Mouse (Mus musculus): ENCODE results near the gene Htr3a. TPM values are rescaled to one million over a fixed set of nuclear protein-coding genes. Genes with fewer than 3 reads are reported as not detected.

Htr3a gene
- polyA plus RNA-seq, 1 experiment: 0.03 TPM

- H3K4me3 ChIP-seq (replicated peaks): no peak overlapping the region
- H3K4me1 ChIP-seq (ENCODE audit: control insufficient read depth): no peaks in the 10 kb centered on the region
- peaks cover 7% of the 10 kb centered on the region; the same call in 1 of the 2 replicates for H3K27me3 ChIP-seq (ENCODE audit: control insufficient read depth)
- no peaks in the 10 kb centered on the region for H3K9me3 ChIP-seq (ENCODE audit: control insufficient read depth, low read length)
- TF ChIP-seq TAL1 (IDR thresholded peaks at IDR 0.05; ENCODE audit: low read length) (no peak), GATA1 (IDR thresholded peaks at IDR 0.05; ENCODE audit: low read length) (no peak)
- H3K36me3 ChIP-seq (ENCODE audit: control insufficient read depth): no peaks in the 10 kb centered on the region
Measured at GRCm38 (mm10) chr9:48895819-48896536, 14.9 kb downstream of the Htr3a start.

- Histone ChIP-seq H3K4me1 (ENCODE audit: control insufficient read depth) (no peaks in the 10 kb centered on the region), H3K4me3 (replicated peaks) (no peak overlapping the region)
- TF ChIP-seq TAL1 (IDR thresholded peaks at IDR 0.05; ENCODE audit: low read length): no peak
- no peak for TF ChIP-seq GATA1 (IDR thresholded peaks at IDR 0.05; ENCODE audit: low read length)
Measured at GRCm38 (mm10) chr9:48894755-48895154, 16.1 kb downstream of the Htr3a start.

GRCm38 (mm10) chr9:48893986-48894385 is 16.9 kb downstream of the Htr3a start:
- TF ChIP-seq GATA1 (IDR thresholded peaks at IDR 0.05; ENCODE audit: low read length): no peak
- Histone ChIP-seq H3K9me3 (ENCODE audit: control insufficient read depth, low read length) (no peaks in the 10 kb centered on the region), H3K4me1 (ENCODE audit: control insufficient read depth) (no peaks in the 10 kb centered on the region), H3K36me3 (ENCODE audit: control insufficient read depth) (no peaks in the 10 kb centered on the region), H3K4me3 (replicated peaks) (no peak overlapping the region), H3K27me3 (ENCODE audit: control insufficient read depth) (peaks cover 7% of the 10 kb centered on the region; the same call in 1 of the 2 replicates)

More at GRCm38 (mm10) chr9:48894755-48895154, 16.1 kb downstream of the Htr3a start:
- H3K36me3 ChIP-seq (ENCODE audit: control insufficient read depth): no peaks in the 10 kb centered on the region
- H3K9me3 ChIP-seq (ENCODE audit: control insufficient read depth, low read length): no peaks in the 10 kb centered on the region
- peaks cover 7% of the 10 kb centered on the region; the same call in 1 of the 2 replicates for H3K27me3 ChIP-seq (ENCODE audit: control insufficient read depth)

DNA sequence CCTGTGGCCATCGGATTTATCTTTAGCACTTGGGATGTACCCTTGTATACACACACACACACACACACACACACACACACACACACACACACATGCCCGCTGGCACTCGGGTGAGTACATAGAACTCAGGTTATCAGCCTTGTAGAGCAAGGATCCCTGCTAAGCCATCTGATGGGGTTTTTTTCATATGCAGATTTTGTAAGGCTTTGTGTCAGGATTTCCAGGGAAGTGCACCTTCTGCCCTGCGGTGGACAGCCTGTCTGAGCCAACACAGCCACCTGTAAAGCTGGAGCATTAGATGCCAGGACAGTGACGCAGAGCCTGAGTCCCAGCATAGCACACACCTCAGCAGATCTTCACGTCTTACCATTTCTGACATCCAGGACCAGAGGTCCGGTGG is 21.8 kb downstream of the Htr3a start:
- no peaks in the 10 kb centered on the region for H3K27me3 ChIP-seq (ENCODE audit: control insufficient read depth)
- no peaks in the 10 kb centered on the region for H3K36me3 ChIP-seq (ENCODE audit: control insufficient read depth)
- no peaks in the 10 kb centered on the region for H3K9me3 ChIP-seq (ENCODE audit: control insufficient read depth, low read length)
- no peaks in the 10 kb centered on the region for H3K4me1 ChIP-seq (ENCODE audit: control insufficient read depth)
- TF ChIP-seq GATA1 (IDR thresholded peaks at IDR 0.05; ENCODE audit: low read length) (no peak), TAL1 (IDR thresholded peaks at IDR 0.05; ENCODE audit: low read length) (no peak)
- H3K4me3 ChIP-seq (replicated peaks): no peak overlapping the region

GRCm38 (mm10) chr9:48872896-48873295 is 38.0 kb downstream of the Htr3a start:
- no peaks in the 10 kb centered on the region for H3K36me3 ChIP-seq (ENCODE audit: control insufficient read depth)
- TF ChIP-seq GATA1 (IDR thresholded peaks at IDR 0.05; ENCODE audit: low read length): no peak
- no peak for TF ChIP-seq TAL1 (IDR thresholded peaks at IDR 0.05; ENCODE audit: low read length)
- no peaks in the 10 kb centered on the region for H3K27me3 ChIP-seq (ENCODE audit: control insufficient read depth)
- no peaks in the 10 kb centered on the region for H3K9me3 ChIP-seq (ENCODE audit: control insufficient read depth, low read length)
- no peaks in the 10 kb centered on the region for H3K4me1 ChIP-seq (ENCODE audit: control insufficient read depth)
- H3K4me3 ChIP-seq (replicated peaks): no peak overlapping the region

- no peaks in the 10 kb centered on the region for H3K9me3 ChIP-seq (ENCODE audit: control insufficient read depth, low read length)
- H3K4me3 ChIP-seq (replicated peaks): no peak overlapping the region
- TF ChIP-seq TAL1 (IDR thresholded peaks at IDR 0.05; ENCODE audit: low read length) (no peak), GATA1 (IDR thresholded peaks at IDR 0.05; ENCODE audit: low read length) (no peak)
- no peaks in the 10 kb centered on the region for H3K27me3 ChIP-seq (ENCODE audit: control insufficient read depth)
- H3K36me3 ChIP-seq (ENCODE audit: control insufficient read depth): no peaks in the 10 kb centered on the region
- no peaks in the 10 kb centered on the region for H3K4me1 ChIP-seq (ENCODE audit: control insufficient read depth)
Measured at GRCm38 (mm10) chr9:48866523-48867121, 44.3 kb downstream of the Htr3a start.

DNA sequence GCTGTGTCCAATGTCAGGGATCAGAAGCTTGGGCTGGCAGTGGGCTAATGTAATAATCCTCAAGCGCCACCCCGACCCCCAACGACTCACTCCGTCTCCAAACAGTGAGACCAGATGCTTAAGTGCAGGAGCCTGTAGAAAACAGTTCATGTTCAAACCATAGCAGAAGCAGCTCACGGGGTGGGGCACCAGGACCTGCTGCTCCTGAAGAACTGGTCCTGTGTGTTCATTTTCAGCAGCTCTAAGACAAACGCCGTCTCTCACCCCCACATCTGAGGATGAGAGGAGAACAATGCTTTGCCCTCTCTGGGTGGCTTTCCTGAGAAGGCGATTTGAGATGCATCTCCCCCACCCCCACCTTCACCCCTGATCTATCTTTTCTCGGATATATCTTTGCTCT is 45.7 kb downstream of the Htr3a start:
- H3K4me3 ChIP-seq (replicated peaks): no peak overlapping the region
- TF ChIP-seq GATA1 (IDR thresholded peaks at IDR 0.05; ENCODE audit: low read length) (no peak), TAL1 (IDR thresholded peaks at IDR 0.05; ENCODE audit: low read length) (no peak)
- H3K4me1 ChIP-seq (ENCODE audit: control insufficient read depth): no peaks in the 10 kb centered on the region
- no peaks in the 10 kb centered on the region for H3K27me3 ChIP-seq (ENCODE audit: control insufficient read depth)
- H3K36me3 ChIP-seq (ENCODE audit: control insufficient read depth): no peaks in the 10 kb centered on the region
- H3K9me3 ChIP-seq (ENCODE audit: control insufficient read depth, low read length): no peaks in the 10 kb centered on the region

DNA sequence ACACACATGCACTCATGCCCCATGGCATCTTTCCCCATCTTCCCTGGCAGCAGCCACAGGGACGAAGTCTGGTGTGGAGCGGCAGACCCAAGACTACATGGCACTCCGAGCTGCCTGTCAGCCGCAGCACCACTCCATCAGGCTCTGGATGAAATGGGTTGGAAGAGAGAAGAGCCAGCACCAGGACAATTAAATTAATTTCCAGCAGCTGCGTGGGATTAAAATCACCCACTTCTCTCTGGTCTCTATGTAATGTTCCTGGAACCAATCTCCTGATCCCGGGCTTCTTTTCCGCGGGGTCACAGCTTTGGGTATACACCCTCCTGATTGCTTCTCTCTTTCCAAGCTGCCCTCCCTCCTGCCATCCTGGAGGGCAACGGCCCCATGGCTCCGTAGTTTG is 49.4 kb downstream of the Htr3a start:
- H3K9me3 ChIP-seq (ENCODE audit: control insufficient read depth, low read length): no peaks in the 10 kb centered on the region
- H3K4me3 ChIP-seq (replicated peaks): no peak overlapping the region
- TF ChIP-seq GATA1 (IDR thresholded peaks at IDR 0.05; ENCODE audit: low read length): no peak
- no peak for TF ChIP-seq TAL1 (IDR thresholded peaks at IDR 0.05; ENCODE audit: low read length)
- H3K36me3 ChIP-seq (ENCODE audit: control insufficient read depth): no peaks in the 10 kb centered on the region
- no peaks in the 10 kb centered on the region for H3K27me3 ChIP-seq (ENCODE audit: control insufficient read depth)
- no peaks in the 10 kb centered on the region for H3K4me1 ChIP-seq (ENCODE audit: control insufficient read depth)

GRCm38 (mm10) chr9:48860526-48860845 is 50.4 kb downstream of the Htr3a start:
- H3K27me3 ChIP-seq (ENCODE audit: control insufficient read depth): no peaks in the 10 kb centered on the region
- H3K9me3 ChIP-seq (ENCODE audit: control insufficient read depth, low read length): no peaks in the 10 kb centered on the region
- no peak overlapping the region for H3K4me3 ChIP-seq (replicated peaks)
- H3K36me3 ChIP-seq (ENCODE audit: control insufficient read depth): no peaks in the 10 kb centered on the region
- no peaks in the 10 kb centered on the region for H3K4me1 ChIP-seq (ENCODE audit: control insufficient read depth)
- TF ChIP-seq GATA1 (IDR thresholded peaks at IDR 0.05; ENCODE audit: low read length): no peak
- TF ChIP-seq TAL1 (IDR thresholded peaks at IDR 0.05; ENCODE audit: low read length): no peak

Data from erythroblast, embryonic 14.5 days (primary cell).